Mouse (Mus musculus): ENCODE measurements at regions not wholly inside any gene's neighbourhood (a gene's known extent, or its start where the extent isn't known, plus 50 kb on each side); places are given as distances from the start of the nearest gene placed in this dataset.
"Not testable (repeated sequence)": the region's sequence is repeated elsewhere in the genome, so short reads cannot be mapped to it uniquely, and the experiment has no call there.

- DNase-seq (ENCODE audit: low read depth, low spot score) = no peak
Observed at GRCm38 (mm10) chr17:3006662-3007061, 108.1 kb upstream of the Scaf8 start.

DNA sequence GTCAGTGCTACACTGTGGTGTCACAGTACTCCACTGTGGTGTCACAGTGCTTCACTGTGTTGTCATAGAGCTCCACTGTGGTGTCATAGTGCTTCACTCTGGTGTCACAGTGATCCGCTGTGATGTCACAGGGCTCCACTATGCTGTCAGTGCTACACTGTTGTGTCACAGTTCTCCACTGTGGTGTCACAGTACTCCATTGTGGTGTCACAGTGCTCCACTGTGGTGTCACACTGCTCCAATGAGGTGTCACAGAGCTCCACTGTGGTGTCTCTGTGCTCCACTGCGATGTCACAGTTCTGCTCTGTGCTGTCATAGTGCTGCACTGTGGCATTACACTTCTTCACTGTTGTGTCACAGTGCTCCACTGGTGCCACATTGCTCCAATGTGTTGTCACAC, 107.5 kb upstream of the Scaf8 start:
- DNase-seq (ENCODE audit: low read depth, low spot score) = no peak

DNA sequence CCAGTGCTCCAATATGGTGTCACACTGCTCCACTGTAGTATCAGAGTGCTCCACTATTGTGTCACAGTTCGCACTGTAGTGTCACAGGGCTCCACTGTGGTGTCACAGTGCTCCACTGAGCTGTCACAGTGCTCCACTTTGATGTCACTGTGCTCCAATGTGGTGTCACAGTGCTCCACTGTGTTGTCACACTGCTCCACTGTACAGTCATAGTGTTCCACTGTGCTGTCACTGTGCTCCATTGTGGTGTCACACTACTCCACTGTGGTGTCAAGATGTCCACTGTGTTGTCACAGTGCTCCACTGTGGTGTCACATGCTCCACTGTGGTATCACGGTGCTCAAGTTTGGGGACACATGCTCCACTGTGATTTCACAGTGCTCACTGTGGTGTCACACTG, 104.8 kb upstream of the Scaf8 start:
- no peak for DNase-seq (ENCODE audit: low read depth, low spot score)

GRCm38 (mm10) chr17:3012045-3012444, 102.7 kb upstream of the Scaf8 start:
- no peak for DNase-seq (ENCODE audit: low read depth, low spot score)

GRCm38 (mm10) chr17:3019631-3020391, 95.0 kb upstream of the Scaf8 start:
- DNase-seq (ENCODE audit: low read depth, low spot score) = no peak

DNA sequence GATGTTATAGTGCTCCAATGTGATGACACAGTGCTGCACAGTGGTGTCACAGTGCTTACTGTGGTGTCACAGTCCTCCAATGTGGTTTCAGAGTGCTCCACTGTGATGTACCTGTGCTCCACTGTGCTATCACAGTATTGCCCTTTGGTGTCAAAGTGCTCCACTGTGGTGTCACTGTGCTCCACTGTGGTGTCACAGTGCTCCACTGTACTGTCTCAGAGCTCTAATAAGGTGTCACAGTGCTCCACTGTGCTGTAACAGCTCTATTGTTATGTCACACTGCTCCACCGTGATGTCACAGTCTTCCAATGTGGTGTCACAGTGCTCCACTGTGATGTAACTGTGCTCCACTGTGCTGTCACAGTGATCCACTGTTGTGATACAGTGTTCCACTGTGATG, 94.4 kb upstream of the Scaf8 start:
- DNase-seq (ENCODE audit: low read depth, low spot score) = no peak

DNA sequence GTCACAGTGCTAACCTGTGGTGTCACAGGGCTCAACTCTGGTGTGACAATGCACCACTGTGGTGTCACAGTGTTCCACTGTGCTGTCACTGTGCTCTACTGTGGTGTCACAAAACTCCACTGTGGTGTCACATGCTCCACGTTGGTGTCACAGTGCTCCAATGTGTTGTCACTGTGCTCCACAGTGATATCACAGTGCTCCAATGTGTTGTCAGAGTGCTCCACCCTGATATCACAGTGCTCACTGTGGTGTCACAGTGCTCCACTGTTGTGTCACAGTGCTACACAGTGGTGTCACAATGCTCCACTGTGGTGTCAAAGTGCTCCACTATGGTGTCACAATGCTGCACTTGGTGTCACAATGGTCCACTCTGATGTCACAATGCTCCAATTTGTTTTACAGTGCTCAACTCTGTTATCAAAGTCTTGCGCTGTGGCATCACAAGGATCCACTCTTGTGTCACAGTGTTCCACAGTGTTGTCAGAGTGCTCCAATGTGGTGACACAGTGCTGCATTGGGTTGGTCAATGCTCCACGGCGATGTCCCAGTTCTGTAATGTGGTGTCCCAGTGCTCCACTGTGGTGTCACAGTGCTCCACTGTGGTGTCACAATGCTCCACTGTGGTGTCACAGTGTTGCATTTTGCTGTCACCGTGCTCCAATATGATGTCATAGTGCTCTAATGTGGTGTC, 92.4 kb upstream of the Scaf8 start:
- DNase-seq (ENCODE audit: low read depth, low spot score) = no peak

- not testable (repeated sequence) for DNase-seq (ENCODE audit: low read depth, low spot score)
Observed at GRCm38 (mm10) chr17:3022936-3023247, 91.9 kb upstream of the Scaf8 start.

GRCm38 (mm10) chr17:3023426-3023825, 91.3 kb upstream of the Scaf8 start:
- no peak for DNase-seq (ENCODE audit: low read depth, low spot score)

DNA sequence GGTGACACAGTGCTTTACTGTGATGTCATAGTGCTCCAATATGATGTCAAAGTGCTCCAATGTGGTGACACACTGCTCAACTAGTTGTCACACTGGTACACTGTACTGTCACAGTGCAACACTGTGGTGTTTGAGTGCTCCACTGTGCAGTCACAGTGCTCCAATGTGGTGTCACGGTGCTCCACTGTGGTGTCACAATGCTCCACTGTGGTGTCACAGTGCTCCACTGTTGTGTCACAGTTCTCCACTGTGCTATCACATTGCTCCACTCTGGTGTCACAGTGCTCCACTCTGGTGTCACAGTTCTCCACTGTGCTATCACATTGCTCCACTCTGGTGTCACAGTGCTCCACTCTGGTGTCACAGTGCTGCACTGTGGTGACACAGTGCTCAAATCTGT, 87.9 kb upstream of the Scaf8 start:
- DNase-seq (ENCODE audit: low read depth, low spot score) = not testable (repeated sequence)

DNA sequence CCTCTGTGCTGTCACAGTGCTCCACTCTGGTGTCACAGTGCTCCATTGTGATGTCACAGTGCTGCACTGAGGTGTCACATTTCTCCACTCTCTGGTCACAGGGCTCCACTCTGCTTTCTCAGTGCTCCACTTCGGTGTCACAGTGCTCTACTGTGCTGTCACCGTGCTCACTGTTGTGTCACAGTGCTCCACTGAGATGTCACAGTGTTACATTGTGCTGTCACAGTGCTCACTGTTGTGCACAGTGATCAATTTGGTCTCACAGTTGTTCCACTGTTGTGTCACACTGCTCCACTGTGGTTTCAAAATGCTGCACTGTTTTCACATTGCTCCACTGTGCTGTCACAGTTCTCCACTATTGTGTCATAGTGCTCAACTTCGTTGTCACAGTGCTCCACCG, 87.4 kb upstream of the Scaf8 start:
- no peak for DNase-seq (ENCODE audit: low read depth, low spot score)

- DNase-seq (ENCODE audit: low read depth, low spot score) = not testable (repeated sequence)
Observed at GRCm38 (mm10) chr17:3029750-3030149, 85.0 kb upstream of the Scaf8 start.

- DNase-seq (ENCODE audit: low read depth, low spot score) = peak; percentile 1
Observed at GRCm38 (mm10) chr17:3035099-3035498, 79.7 kb upstream of the Scaf8 start.

- peak; percentile 2 for DNase-seq (ENCODE audit: low read depth, low spot score)
Observed at GRCm38 (mm10) chr17:3037145-3037870, 77.5 kb upstream of the Scaf8 start.

- DNase-seq (ENCODE audit: low read depth, low spot score) = peak; percentile 2
Observed at GRCm38 (mm10) chr17:3038067-3038466, 76.7 kb upstream of the Scaf8 start.

DNA sequence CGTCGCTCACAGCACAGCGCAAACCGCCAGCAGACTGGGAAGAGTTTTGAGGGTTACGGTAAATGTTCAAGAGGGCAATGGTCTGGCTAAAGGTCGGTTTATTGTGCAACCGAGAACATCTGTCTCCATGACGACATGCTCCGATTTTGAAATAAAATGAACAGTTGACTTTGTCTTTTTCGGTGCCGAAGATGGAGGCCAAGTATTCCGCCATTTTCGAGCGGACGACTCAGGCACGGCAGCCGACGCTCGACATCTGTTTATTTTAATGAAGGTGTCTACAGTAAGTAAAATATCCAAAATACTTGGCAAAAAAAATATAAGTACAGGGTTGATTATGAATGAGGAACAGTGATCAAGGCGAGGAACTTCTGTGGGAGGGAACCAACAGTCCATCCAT, 70.3 kb upstream of the Scaf8 start:
- not testable (repeated sequence) for DNase-seq (ENCODE audit: low read depth, low spot score)

DNA sequence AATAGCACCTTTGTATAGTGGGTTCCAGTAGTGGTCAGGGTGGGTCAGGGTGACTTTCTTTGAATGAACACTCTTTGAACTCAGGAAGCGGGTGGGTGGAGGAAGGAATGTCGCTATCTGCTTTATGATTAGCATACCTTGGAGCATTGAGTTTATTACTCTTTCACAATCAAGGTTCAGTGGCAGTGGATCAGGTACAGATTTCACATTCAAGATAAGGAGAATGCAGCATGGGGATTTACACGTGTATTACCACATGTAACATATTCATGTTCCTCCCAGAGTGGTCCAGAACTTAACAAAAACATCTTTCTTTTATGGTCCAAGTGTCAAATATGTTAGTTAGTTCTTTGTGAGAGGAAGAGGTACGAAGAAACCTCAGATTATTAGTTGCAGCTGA, 60.9 kb upstream of the Scaf8 start:
- not testable (repeated sequence) for DNase-seq (ENCODE audit: low read depth, low spot score)

DNA sequence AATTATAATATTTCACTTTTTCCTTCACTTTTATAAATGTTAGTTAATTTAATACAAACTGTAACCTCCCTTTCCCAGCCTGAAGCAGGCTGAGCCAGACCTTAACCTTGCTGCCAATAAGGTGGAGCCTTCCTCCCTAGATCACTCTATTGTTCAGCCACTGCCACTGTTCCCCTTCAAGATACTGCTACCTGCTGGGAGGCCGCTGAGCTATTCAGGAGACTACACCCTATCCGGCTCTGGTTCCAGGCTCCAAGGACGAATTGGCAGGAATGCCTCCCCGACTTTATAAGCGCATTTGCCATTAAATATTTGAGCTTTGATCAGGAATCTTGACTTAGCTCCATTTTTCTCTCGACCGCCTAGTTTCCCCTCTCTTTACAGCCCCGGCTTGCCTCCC, 59.9 kb upstream of the Scaf8 start:
- peak; percentile 90 for DNase-seq (ENCODE audit: low read depth, low spot score)

DNA sequence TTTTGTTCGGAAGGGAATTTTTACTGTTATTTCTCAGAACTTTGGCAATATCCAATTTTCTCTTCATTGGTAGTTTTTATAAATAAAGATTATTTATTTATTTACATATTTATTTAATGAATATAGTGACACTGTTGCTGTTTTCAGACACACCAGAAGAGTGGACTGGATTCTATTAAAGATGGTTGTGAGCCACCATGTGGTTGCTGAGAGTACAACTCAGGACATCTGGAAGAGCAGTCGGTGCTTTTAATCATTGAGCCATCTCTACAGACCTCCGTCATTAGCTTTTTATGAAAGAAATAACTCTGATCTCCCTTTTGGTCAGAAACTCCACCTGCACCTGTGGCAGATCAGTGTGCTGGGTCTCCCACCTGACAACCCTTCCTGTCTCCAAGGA, 59.4 kb upstream of the Scaf8 start:
- DNase-seq (ENCODE audit: low read depth, low spot score) = peak; percentile 55

GRCm38 (mm10) chr17:3063401-3063800, 51.4 kb upstream of the Scaf8 start:
- DNase-seq (ENCODE audit: low read depth, low spot score) = not testable (repeated sequence)

All from ES-CJ7 (cell line).